Mouse (Mus musculus) thymus, postnatal 36 days (tissue): ENCODE results near the gene Duoxa2.
"Not testable (repeated sequence)": the region's sequence is repeated elsewhere in the genome, so short reads cannot be mapped to it uniquely, and the experiment has no call there.

Experiments
- DNase-seq, 2 experiments: peaks; one replicate each; pipeline ENCODE4 v3.0.0; 2022; ENCODE audit warnings: mixed read lengths in 2 of 2

The Duoxa2 gene

DNA sequence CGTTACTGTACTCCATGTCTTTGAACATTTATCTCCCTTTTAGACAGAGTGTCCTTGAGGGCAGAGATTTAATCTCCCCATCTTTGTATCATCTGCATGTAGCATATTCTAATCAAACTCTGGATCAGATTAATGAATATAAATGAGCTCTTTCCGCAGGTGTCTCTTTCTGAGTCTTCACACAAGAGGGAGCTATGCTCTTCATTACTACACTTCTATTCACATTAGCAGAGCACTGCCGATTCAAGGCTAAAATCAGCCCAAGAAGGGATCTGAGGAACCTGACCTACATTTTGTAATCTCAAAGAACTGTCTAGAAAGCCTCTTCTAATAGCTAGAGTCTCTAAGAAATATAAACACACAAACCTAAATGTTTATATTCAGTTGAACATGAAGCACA lies 10.9 kb downstream of the Duoxa2 start:
- no peak for DNase-seq

DNA sequence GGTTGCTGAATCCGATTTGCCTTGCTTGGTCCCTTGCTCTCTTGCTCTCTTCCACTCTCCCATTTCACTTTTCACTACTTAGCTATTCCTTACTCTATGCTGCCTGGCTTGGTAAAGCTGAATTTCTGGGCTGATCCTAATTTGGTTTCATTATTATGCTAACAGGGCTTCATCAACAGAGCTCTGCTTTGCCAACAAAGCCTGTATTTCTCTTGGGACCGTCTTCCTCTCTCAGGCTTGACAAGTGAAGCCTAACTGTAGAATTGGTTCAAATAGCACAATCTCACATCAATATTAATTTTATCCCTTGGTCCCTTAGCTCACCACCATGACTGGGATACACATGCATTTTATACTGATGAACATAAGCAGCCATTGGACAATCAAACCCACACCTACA lies 12.9 kb downstream of the Duoxa2 start:
- no peak for DNase-seq

DNA sequence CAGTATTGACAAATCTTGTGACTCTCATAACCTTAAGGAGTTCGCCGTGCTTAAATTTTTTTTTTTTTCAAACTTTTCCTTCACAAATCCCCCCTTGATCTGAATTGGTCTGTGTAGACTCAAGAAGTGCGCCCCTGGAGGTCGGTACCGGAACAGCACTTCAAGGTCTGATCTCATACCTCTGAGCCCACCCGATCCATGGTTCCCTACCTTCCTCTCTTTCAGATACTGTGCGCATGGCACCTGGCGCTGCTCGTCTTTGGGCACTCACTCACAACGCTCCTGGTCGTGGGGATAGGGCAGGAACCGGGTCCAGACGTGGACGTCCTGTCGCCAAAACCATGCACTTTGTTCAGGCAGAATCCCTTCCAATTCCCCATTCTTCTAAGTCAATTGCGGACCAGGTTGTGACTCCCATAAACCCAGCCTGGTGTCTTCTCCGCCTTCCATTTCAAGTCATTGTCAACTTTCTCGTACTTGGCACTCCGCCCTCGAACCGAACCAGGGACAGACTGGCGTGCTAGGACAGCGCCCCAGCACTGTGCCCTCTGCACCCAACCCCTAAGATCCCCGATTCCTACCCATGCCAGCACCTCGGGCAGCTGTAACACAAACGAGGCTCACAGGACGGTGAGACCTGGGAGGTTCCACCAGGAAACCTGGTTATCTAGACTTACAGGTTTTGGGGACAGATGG lies 14.2 kb downstream of the Duoxa2 start:
- peak; percentile 66 to 75 for DNase-seq

DNA sequence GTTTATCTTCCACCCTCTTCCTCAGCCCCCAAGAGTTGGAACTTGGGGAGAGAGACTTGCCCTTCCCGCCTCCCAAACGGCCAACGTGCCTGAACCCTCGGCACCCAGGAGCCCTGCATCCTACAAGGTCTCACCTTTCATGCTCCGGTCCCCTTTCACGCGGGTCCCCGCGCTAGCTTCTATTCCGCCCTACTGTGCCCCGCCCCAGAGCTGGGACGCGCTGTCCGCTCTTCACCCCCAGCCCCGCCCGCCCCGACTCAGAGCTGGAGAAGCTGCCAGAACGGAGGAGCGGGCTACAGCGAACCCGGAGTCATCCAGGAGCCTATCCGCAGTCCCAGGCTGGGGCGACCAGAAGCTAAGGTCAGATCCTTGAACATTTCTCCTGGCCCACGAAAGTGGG lies 14.8 kb downstream of the Duoxa2 start, which contains the start of gene Duoxa1:
TSS of gene Duoxa1 (minus strand) at position 195 of the 400 bp plus-strand sequence.
- no peak for DNase-seq

DNA sequence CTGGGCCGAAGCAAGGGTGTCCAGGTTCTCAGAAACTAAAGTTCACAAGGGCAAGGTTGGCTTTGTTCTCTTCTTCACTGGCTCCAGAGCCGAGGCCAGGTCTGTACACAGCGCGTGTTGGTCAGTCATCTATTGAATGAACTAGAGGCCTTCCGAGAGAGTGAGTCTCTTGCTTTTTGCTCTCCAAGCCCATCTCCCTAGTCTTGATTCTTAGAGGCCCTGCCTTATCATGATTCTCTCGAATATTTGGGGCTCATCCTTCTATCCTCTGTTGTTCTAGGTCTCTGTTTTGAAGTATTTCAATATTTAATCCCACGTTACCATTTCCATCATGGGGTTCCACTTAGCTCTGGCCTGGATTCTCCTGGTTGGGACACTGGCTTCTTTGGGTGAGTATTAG lies 16.7 kb downstream of the Duoxa2 start, which contains the start of gene Duox1:
TSS of gene Duox1 (plus strand) at position 301 of the 400 bp plus-strand sequence.
- no peak for DNase-seq

DNA sequence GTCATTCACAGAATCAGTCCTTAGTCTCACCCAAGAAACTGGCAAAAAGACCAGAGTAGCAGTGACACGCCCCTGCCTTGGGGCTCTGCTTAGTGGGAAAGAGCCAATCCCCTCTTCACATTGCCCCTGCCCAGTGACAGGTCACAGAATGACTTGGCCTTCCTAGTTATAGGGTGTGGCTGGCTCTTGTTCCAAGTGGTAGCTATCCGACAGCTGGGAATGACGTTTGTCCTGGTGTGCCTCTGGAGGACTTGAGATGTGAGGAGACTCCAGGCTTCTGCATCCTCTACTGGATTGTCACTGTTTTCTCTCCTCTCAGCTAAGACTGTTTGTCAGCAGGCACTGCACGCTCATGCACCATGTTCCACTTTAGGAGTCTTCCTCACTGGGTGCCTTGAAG lies 18.7 kb downstream of the Duoxa2 start:
- no peak for DNase-seq

DNA sequence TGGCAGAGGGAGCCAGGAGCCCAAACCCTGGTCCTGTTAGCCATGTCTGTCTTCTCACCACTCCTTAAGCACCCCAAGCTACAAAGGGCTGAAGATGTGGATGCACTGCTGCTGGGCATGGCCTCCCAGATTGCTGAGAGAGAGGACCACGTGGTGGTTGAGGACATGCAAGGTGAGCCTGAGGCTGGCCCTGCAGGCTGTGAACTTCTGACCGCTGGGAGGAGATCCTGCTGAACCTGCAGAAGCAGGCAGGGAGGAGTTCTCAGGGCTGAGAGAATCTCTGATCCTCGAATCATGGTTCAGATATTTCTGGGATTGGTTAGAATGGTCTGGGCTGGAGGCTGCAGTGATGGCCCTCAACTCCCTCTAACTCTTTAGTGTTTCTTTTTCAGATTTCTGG lies 25.3 kb downstream of the Duoxa2 start:
- no peak for DNase-seq

DNA sequence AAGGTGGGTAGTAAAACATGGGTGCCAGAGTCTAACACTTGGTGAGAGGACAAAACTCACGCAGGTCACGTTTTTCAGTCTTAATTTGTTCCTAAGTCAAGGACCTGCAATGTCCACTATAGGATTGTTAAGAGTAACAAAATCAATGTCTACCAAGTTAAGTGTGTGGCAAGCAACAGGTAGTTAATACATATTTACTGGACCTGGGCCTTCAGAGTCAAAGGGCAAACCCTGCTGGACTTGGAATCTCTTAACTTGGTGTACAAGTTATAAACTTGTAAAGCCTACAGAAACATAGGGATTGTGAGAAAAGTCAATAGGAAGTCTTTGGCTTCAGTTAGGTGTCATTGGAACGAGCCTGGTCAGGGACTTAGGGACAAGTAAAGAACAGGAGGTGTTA lies 25.9 kb downstream of the Duoxa2 start:
- DNase-seq, result no peak

DNA sequence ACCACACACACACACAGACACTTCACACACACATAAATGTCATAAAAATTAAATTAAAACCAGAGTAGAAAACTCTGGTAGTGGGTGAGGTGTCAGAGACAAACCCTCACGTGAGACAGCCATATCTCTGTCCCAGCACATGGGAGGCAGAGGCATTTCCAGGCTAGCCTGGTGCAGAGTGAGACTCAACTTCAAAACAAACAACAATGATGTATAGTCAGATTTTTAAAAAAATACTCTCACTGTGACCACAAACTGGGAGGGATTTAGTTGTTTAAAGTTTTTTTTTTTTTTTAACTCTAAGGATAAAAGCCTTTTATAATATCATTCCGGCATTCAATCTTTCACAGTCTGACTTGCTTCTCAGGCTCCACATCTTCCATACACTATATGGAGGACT lies 26.7 kb downstream of the Duoxa2 start:
- DNase-seq, result no peak

DNA sequence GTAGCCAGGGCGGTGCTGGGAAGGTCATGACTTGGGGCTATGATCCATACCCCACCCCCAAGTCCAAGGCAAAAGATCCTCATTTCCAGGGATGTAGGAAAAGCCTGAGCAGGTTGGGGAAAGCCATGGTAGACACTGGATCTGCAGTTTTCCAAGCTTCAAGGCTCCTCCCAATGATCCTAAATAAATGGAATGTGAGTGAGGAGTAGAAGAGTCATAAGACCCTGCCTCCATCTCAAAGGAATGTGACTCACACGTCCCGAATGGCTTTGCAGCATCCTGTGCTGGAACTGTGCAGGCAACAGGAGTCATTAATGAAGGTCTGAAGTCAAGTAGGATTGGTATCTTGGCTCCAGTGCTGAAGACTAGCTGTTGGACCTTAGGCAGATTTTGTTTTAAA lies 29.3 kb downstream of the Duoxa2 start:
- DNase-seq, result no peak

DNA sequence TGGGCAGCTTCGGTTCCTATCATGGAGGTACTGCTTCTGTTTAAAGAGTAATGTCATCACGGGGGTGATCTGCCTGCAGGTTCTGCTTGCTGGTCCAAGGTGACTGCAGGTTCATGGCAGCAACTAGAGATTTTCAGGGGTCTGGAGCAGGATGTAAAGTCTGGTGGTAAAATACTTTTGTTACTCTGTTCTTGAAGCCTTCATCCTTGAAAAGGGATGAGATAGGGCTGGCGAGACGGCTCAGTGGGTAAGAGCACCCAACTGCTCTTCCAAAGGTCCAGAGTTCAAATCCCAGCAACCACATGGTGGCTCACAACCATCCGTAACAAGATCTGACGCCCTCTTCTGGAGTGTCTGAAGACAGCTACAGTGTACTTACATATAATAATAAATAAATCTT lies 31.6 kb downstream of the Duoxa2 start:
- DNase-seq, result not testable (repeated sequence)

DNA sequence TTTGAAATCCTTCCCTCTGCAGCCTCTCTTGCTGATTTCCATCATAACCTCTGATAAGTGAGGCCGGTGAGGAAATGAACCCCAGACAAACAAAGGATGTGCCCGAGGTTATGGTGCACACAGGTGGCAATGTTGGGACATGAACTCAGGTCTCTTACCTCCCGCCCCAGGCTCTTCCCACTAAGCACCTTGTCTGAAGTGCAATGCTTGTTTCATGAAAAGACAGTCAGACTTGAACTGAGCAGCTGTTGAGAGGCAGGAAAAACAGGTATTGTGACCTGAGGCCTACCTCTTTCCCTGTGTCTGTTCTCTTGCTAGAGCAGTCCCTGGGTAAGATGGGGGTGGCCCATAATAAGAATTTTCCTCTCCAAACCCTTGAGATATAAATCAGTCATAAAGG lies 33.5 kb downstream of the Duoxa2 start:
- no peak for DNase-seq

DNA sequence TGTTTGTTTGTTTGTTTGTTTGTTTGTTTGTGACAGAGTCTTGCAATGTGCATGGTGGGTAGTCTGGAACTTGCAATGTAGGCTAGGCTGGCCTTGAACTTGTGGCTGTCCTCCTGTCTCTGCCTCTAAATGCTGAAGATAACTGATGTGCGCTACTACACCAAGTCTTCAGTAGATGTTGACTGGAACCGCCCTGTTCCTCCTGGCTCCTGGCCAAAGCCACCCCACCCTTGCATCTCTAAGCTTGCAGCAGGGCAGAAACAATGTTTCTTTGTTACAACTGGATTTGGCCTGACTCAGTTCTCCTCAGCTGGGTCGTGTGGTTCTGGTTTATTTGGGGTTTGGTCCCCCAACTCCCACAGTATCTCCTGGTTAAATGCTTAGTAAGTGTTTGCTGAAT lies 35.5 kb downstream of the Duoxa2 start:
- DNase-seq, result no peak

DNA sequence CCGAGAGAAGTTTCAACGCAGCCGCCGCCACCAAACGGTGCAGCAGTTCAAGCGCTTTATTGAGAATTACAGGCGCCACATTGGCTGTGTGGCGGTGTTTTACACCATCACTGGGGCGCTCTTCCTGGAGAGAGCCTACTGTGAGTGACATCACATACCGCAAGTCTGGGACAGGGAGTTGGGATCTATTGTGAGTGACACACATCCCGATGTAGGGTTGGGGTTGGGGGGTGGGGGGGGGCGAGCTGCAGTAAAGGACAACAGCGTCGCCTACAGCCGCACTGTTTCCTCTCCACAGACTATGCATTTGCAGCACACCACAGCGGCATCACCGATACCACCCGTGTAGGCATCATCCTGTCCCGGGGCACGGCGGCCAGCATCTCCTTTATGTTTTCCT lies 38.6 kb downstream of the Duoxa2 start:
- DNase-seq, result no peak

DNA sequence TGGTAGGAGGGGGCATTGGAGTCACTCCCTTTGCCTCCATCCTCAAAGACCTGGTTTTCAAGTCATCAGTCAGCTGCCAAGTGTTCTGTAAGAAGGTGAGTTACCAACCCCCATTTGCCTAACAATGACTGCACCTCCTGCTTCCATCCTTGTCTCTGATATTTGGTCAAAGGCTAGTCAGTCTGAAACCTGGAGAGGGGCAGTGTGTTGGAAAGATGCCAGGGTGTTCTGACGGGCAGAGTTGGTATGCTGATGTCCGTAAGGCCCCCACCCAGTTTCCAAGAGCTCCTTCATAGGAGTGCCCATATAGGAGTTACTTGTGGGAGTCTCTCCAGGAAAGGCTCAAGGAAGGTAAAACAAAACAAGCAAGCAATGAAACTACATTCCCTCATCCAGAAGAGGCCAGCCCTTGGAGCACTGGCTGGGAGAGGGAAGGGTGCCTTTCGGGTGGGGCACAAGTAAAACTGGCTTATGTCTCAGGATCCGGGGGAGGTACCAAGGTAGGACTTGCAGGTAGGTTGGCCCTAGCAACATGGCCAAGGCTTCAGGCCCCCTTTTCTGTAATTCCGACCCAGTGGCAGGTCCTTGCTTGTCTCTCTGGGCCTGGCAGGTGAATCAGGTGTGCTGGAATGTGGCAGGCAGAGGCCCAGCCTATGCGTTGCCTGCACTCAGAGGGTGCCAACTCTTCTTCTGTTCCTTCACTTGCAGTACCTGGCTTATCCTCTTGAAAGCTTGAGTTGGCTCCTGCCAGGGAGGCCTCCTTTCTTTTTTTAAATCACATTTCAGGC lies 46.6 kb downstream of the Duoxa2 start:
- no peak for DNase-seq

DNA sequence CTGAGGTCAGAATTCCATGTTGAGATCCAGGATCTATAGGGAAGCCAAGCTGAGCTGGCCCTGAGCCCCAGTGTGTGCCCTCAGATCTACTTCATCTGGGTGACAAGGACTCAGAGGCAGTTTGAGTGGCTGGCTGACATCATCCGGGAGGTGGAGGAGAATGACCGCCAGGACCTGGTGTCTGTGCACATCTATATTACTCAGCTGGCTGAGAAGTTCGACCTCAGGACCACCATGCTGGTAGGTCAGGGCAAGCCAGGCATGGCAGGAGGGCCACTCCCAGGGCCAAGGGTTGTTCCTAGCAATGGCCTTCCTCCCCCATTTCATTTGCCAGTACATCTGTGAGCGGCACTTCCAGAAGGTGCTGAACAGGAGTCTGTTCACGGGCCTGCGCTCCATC lies 47.5 kb downstream of the Duoxa2 start:
- not testable (repeated sequence) for DNase-seq

DNA sequence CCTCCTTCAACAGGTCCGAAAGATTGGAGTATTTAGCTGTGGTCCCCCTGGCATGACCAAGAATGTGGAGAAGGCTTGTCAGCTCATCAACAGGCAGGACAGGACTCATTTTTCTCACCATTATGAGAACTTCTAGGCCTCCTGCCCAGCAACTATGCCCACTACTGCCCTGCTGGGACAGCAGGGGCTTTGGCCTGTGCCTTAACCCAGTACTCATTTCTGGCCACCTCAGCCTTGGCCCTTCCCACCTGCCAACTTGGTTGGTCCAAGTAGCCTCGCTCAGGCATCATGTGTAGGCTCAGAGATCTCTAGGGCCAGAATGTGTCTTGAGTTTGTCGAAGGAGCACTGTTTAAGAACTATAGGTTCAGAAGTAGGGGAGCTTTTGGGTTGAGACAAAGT lies 48.6 kb downstream of the Duoxa2 start:
- DNase-seq, result no peak

DNA sequence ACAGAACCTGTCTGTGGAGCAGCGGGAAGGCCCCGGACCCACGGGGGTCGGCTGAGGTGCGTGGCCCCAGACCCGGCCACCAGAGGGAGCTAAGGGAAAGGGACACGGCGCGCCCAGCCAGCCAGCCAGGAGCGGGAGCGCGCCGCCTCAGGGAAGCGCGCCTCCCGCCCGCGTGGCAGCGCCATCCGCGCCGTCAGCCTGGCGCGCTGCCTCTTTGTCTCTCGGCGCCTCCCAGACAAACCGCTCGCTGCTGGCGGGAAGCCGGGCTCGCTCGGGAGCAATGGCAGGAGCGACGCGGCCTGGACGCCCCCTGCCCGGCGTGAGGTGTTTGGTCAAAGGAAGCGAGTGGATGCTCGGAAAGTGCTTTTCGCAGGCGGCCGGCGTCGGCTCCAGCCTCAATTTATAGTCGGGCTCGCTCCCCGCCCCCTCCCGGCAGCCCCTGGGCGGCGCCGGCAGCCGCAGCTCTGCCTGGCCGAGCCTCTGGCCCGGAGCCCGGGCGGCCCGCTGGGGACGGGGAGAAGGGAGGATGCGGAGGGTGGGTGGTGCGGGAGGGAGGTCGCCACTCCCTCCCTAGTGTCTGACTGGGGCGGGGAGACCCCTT lies 49.9 kb downstream of the Duoxa2 start:
- DNase-seq, result peak; percentile 88

DNA sequence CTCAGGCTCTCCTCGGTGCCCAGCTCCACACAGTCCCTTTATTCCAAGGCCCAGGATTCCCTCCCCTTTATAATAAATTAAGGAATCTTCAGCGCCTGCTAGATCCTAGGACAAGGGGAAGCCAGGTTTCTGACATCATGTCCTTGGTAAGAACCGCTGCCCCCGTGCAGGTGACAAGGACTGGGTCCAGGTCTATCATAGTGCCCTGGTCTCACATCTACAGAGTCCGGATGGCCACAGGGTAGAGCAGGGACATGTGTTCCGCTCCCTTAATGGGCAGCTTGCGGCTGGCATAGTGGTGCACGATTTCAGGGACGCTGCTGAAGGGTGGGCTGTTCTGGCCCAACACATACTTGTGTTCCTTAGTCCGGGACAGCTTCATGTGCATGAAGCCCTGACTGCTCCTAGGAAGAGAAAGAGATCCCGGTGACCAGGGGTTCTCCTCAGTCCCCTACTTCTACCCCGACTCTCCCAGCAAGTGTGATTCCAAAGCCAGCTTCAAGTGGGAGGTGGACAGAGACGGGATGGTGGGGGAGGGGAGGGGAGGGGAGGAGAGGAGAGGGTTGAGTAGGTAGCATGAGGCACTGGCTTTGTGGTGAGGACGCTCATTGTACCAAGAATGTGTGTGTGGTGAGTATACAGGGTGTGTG lies 50.6 kb downstream of the Duoxa2 start:
- peak; percentile 20 to 35 for DNase-seq

DNA sequence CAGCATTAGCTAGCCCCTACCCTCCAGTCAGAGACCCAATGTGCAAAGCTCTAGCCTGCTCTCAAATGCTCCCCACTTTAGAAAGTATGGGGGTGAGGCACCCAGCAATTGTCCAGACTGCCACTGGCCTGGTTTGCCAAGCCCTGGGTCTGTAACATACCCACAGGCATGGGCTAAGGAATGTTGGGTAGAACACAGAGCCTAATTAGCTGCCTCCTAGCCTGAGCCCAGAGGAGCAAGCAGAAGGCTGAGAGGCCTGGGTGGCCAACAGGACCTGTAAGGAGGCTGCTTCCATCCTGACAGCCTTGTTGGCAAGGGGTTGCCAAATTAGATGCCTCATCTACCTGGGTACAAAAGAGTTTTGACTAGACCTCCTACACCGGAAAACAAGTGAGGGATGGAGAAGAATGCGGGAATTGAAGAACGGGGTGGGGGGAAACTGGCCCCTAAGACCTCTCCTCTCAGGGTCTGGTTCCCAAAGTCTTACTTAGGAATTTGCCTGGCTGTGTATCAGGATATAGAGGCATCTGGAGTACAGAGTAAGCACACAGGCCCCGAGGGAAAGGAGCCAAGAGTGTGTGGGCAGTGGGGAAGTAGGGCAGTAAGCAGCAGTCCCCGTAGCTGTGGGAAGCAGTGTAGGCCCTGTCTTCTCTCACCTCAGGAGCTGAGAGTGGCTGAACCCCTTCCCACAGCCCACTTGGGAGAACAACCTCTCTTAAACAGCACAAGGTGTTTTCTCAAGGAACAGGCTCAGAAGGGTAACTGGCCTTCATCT lies 52.6 kb downstream of the Duoxa2 start:
- no peak for DNase-seq

DNA sequence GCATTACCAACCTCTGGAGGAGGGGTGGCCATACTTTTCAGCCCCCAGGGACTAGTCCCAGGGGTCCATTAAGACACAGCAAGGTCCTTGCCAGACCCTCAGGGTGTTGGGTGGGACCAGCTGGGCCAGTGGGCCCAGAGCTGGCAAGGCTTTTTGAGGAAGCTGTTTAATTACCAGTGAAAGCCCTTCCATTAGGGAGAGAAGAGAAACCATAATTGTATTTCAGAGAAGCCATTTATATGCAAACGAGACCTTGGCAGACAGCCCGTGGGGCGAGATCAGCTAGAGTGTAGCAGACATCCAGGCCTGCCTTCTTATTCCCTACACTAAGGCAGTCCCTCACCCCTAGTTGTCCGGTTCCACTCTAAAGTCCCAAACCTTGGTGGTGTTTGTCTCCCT lies 53.2 kb downstream of the Duoxa2 start:
- no peak for DNase-seq
